Mouse (Mus musculus) adipose tissue, adult 10 weeks (tissue): ENCODE results near the gene C2cd4c. TPM values are rescaled to one million over a fixed set of nuclear protein-coding genes. Genes with fewer than 3 reads are reported as not detected.

ENCODE experiments used
- polyA plus RNA-seq: library from polyadenylated mRNA; stranded (reverse); fragments of 350-450 nt; fragmentation: Illumina TruSeq; extraction: RNeasy Lipid Tissue Mini Kit (QIAGEN cat#74804); gene quantifications from one replicate; pipeline ENCODE4 v1.2.3, GENCODE M21; 2014; ENCODE audit warnings: low read depth, low replicate concordance

The C2cd4c gene
- polyA plus RNA-seq, result not detected

GRCm38 (mm10) chr10:79613578-79614304 lies at the start of gene C2cd4c:
Gene C2cd4c (minus strand): TSS chr10:79614025.

GRCm38 (mm10) chr10:79645711-79646110 lies 31.9 kb upstream of the C2cd4c start, which contains the start of gene Odf3l2:
Gene Odf3l2 (minus strand): TSS chr10:79645738.

GRCm38 (mm10) chr10:79637128-79638110 lies 23.6 kb upstream of the C2cd4c start, which contains the start of gene Shc2:
Gene Shc2 (minus strand): TSS chr10:79637918.

GRCm38 (mm10) chr10:79587061-79587751 lies 26.6 kb downstream of the C2cd4c start, which contains the start of gene Theg:
Gene Theg (minus strand): TSS chr10:79587331.

Other genes with a start within 250 kb of the C2cd4c start
- not detected for gene Vmn2r83, start 145.3 kb downstream of the C2cd4c start, polyA plus RNA-seq
- 32.1 TPM for gene Plpp2, start 80.2 kb downstream of the C2cd4c start, polyA plus RNA-seq
- 21.9 TPM for gene Mier2, start 58.8 kb downstream of the C2cd4c start, polyA plus RNA-seq
- gene Theg, start 26.7 kb downstream of the C2cd4c start, polyA plus RNA-seq, result 5.1 TPM
- gene Shc2, start 23.9 kb upstream of the C2cd4c start, polyA plus RNA-seq, result 4.0 TPM
- not detected for gene Odf3l2, start 31.7 kb upstream of the C2cd4c start, polyA plus RNA-seq
- not detected for gene Madcam1, start 50.5 kb upstream of the C2cd4c start, polyA plus RNA-seq
- gene Tpgs1, start 55.3 kb upstream of the C2cd4c start, polyA plus RNA-seq, result 29.6 TPM
- 64.7 TPM for gene Cdc34, start 68.2 kb upstream of the C2cd4c start, polyA plus RNA-seq
- 0.63 TPM for gene Gzmm, start 75.0 kb upstream of the C2cd4c start, polyA plus RNA-seq
- 523 TPM for gene Bsg, start 90.5 kb upstream of the C2cd4c start, polyA plus RNA-seq
- gene Hcn2, start 102.6 kb upstream of the C2cd4c start, polyA plus RNA-seq, result 0.37 TPM
- 24.5 TPM for gene Polrmt, start 132.6 kb upstream of the C2cd4c start, polyA plus RNA-seq
- gene Fgf22, start 141.1 kb upstream of the C2cd4c start, polyA plus RNA-seq, result not detected
- 37.4 TPM for gene Rnf126, start 152.9 kb upstream of the C2cd4c start, polyA plus RNA-seq
- gene Fstl3, start 163.2 kb upstream of the C2cd4c start, polyA plus RNA-seq, result 19.8 TPM
- gene Prss57, start 176.9 kb upstream of the C2cd4c start, polyA plus RNA-seq, result not detected
- gene Palm, start 179.5 kb upstream of the C2cd4c start, polyA plus RNA-seq, result 60.4 TPM
- gene Misp, start 207.0 kb upstream of the C2cd4c start, polyA plus RNA-seq, result 1.5 TPM
- gene Ptbp1, start 240.4 kb upstream of the C2cd4c start, polyA plus RNA-seq, result 149 TPM